Mouse (Mus musculus) myocyte (in vitro differentiated cells): ENCODE results near the gene Dhx35. TPM values are rescaled to one million over a fixed set of nuclear protein-coding genes. Genes with fewer than 3 reads are reported as not detected.

Source experiments
- H3K27me3 ChIP-seq: one replicate; pipeline ENCODE4 v1.6.1; 2011; ENCODE audit not compliant: control insufficient read depth, insufficient read depth, insufficient read length
- H3K36me3 ChIP-seq: one replicate; pipeline ENCODE4 v1.6.1; 2011; ENCODE audit not compliant: control insufficient read depth, insufficient read depth
- H3K4me2 ChIP-seq: one replicate; pipeline ENCODE4 v1.6.1; 2011; ENCODE audit warnings: low read depth, control low read depth
- H3K4me3 ChIP-seq: one replicate; pipeline ENCODE4 v1.5.1; 2011; ENCODE audit warnings: mild to moderate bottlenecking, control low read depth, moderate library complexity
- H3K79me2 ChIP-seq: one replicate; pipeline ENCODE4 v1.6.1; 2011; ENCODE audit not compliant: control insufficient read depth, insufficient read depth
- H3ac ChIP-seq: one replicate; pipeline ENCODE4 v1.6.1; 2011; ENCODE audit not compliant: control insufficient read depth, insufficient read length
- CEBPB ChIP-seq: IDR thresholded peaks from 2 replicates; pipeline ENCODE4 v1.6.1; 2011; ENCODE audit warnings: mild to moderate bottlenecking, moderate library complexity; ENCODE audit not compliant: poor library complexity, insufficient read depth, severe bottlenecking
- E2F4 ChIP-seq: IDR thresholded peaks from one replicate; pipeline ENCODE4 v1.6.1; 2011; ENCODE audit warnings: mild to moderate bottlenecking, control low read depth, moderate library complexity; ENCODE audit not compliant: insufficient read depth
- MAX ChIP-seq: IDR thresholded peaks from one replicate; pipeline ENCODE4 v1.6.1; 2011; ENCODE audit warnings: low read depth, mild to moderate bottlenecking, control low read depth
- MYOD1 ChIP-seq, 3 experiments: IDR thresholded peaks; one replicate each; pipeline ENCODE4 v1.6.1; 2011; ENCODE audit warnings: control low read depth in 2 of 3, low read depth in 2 of 3, mild to moderate bottlenecking in 2 of 3, moderate library complexity in 1 of 3; ENCODE audit not compliant: insufficient read length in 2 of 3, control insufficient read depth in 1 of 3
- MYOG ChIP-seq, 3 experiments: IDR thresholded peaks; one replicate each; pipeline ENCODE4 v1.6.1; 2011; ENCODE audit warnings: control low read depth in 2 of 3, low read depth in 2 of 3, mild to moderate bottlenecking in 2 of 3; ENCODE audit not compliant: insufficient read length in 2 of 3, control insufficient read depth in 1 of 3, insufficient read depth in 1 of 3
- POLR2A ChIP-seq: IDR thresholded peaks from one replicate; pipeline ENCODE4 v1.6.1; 2011; ENCODE audit warnings: low read depth, mild to moderate bottlenecking, control low read depth, moderate library complexity; ENCODE audit not compliant: insufficient read length
- POLR2AphosphoS2 ChIP-seq: IDR thresholded peaks from one replicate; pipeline ENCODE4 v1.6.1; 2011; ENCODE audit warnings: low read depth, control low read depth; ENCODE audit not compliant: insufficient read length
- REST ChIP-seq: IDR thresholded peaks from one replicate; pipeline ENCODE4 v1.6.1; 2011; ENCODE audit warnings: mild to moderate bottlenecking, control low read depth, moderate library complexity; ENCODE audit not compliant: insufficient read depth, insufficient read length
- SRF ChIP-seq: IDR thresholded peaks from one replicate; pipeline ENCODE4 v1.6.1; 2011; ENCODE audit warnings: low read depth; ENCODE audit not compliant: control insufficient read depth, insufficient read length
- TCF12 ChIP-seq: IDR thresholded peaks from one replicate; pipeline ENCODE4 v1.6.1; 2011; ENCODE audit warnings: mild to moderate bottlenecking, control low read depth; ENCODE audit not compliant: poor library complexity, insufficient read depth, severe bottlenecking
- TCF3 ChIP-seq: IDR thresholded peaks from one replicate; pipeline ENCODE4 v1.6.1; 2011; ENCODE audit warnings: low read depth, control low read depth; ENCODE audit not compliant: insufficient read length
- USF1 ChIP-seq: IDR thresholded peaks from one replicate; pipeline ENCODE4 v1.6.1; 2011; ENCODE audit warnings: low read depth, mild to moderate bottlenecking, control low read depth, moderate library complexity
- polyA plus RNA-seq: library from polyadenylated mRNA; unstranded; fragments of >200 nt; fragmentation: generic; extraction: Trizol; gene quantifications from one replicate; pipeline ENCODE4 v1.2.1, GENCODE M21; 2012; ENCODE audit warnings: missing spikeins

Gene Dhx35
- polyA plus RNA-seq, 1 experiment: 10.4 TPM

GRCm38 (mm10) chr2:158817708-158818107 is 23.1 kb downstream of the Dhx35 start:
- Histone ChIP-seq H3K79me2 (no peaks in the 10 kb centered on the region), H3K4me2 (no peak overlapping the region), H3ac (no peak overlapping the region), H3K4me3 (no peak overlapping the region), H3K27me3 (no peaks in the 10 kb centered on the region), H3K36me3 (peaks cover 19% of the 10 kb centered on the region)
- TF ChIP-seq MYOG (IDR thresholded peaks at IDR 0.05; ENCODE audit: control insufficient read depth in 1 of 3, insufficient read depth in 1 of 3, insufficient read length in 2 of 3, low read depth in 2 of 3) (peak in 1 of 3 experiments; percentile 55), TCF3 (no peak), MYOD1 (IDR thresholded peaks at IDR 0.05; ENCODE audit: control insufficient read depth in 1 of 3, insufficient read length in 2 of 3, low read depth in 2 of 3) (peak in 1 of 3 experiments; percentile 31)

GRCm38 (mm10) chr2:158828124-158828523 is 33.5 kb downstream of the Dhx35 start:
- no peak overlapping the region for H3K4me2 ChIP-seq
- H3ac ChIP-seq: no peak overlapping the region
- H3K4me3 ChIP-seq: no peak overlapping the region
- H3K27me3 ChIP-seq: no peaks in the 10 kb centered on the region
- H3K36me3 ChIP-seq: peaks cover 26% of the 10 kb centered on the region
- TF ChIP-seq SRF: no peak
- no peaks in the 10 kb centered on the region for H3K79me2 ChIP-seq

GRCm38 (mm10) chr2:158829746-158830145 is 35.1 kb downstream of the Dhx35 start:
- H3K4me2 ChIP-seq: no peak overlapping the region

GRCm38 (mm10) chr2:158833221-158833620 is 38.6 kb downstream of the Dhx35 start:
- Histone ChIP-seq H3K4me3 (no peak overlapping the region), H3K36me3 (peaks cover 35% of the 10 kb centered on the region), H3ac (no peak overlapping the region), H3K27me3 (no peaks in the 10 kb centered on the region), H3K79me2 (no peaks in the 10 kb centered on the region), H3K4me2 (no peak overlapping the region)
- TF ChIP-seq SRF (no peak), MYOD1 (IDR thresholded peaks at IDR 0.05; ENCODE audit: control insufficient read depth in 1 of 3, insufficient read length in 2 of 3, low read depth in 2 of 3) (no peak), POLR2AphosphoS2 (no peak), MAX (no peak), CEBPB (no peak), TCF3 (no peak), POLR2A (no peak), TCF12 (no peak)

More at GRCm38 (mm10) chr2:158829746-158830145, 35.1 kb downstream of the Dhx35 start:
- Histone ChIP-seq H3K36me3 (peaks cover 32% of the 10 kb centered on the region), H3ac (no peak overlapping the region), H3K79me2 (no peaks in the 10 kb centered on the region), H3K4me3 (no peak overlapping the region), H3K27me3 (no peaks in the 10 kb centered on the region)
- no peak for TF ChIP-seq MYOD1 (IDR thresholded peaks at IDR 0.05; ENCODE audit: control insufficient read depth in 1 of 3, insufficient read length in 2 of 3, low read depth in 2 of 3)
- TF ChIP-seq POLR2AphosphoS2: no peak
- no peak for TF ChIP-seq REST
- TF ChIP-seq E2F4: no peak
- TF ChIP-seq MAX: no peak
- no peak for TF ChIP-seq USF1
- TF ChIP-seq MYOG (IDR thresholded peaks at IDR 0.05; ENCODE audit: control insufficient read depth in 1 of 3, insufficient read depth in 1 of 3, insufficient read length in 2 of 3, low read depth in 2 of 3): no peak
- no peak for TF ChIP-seq SRF

- Histone ChIP-seq H3ac (no peak overlapping the region), H3K79me2 (no peaks in the 10 kb centered on the region), H3K27me3 (no peaks in the 10 kb centered on the region), H3K36me3 (peaks cover 38% of the 10 kb centered on the region), H3K4me2 (no peak overlapping the region), H3K4me3 (no peak overlapping the region)
- no peak for TF ChIP-seq MAX
- no peak for TF ChIP-seq SRF
These were observed 39.0 kb downstream of the Dhx35 start for GRCm38 (mm10) chr2:158833645-158834044.

GRCm38 (mm10) chr2:158843287-158843686 is 48.7 kb downstream of the Dhx35 start:
- no peaks in the 10 kb centered on the region for H3K79me2 ChIP-seq
- no peak overlapping the region for H3K4me2 ChIP-seq
- H3K36me3 ChIP-seq: peaks cover 6% of the 10 kb centered on the region
- H3ac ChIP-seq: no peak overlapping the region
- TF ChIP-seq MAX (no peak), POLR2A (no peak), MYOG (IDR thresholded peaks at IDR 0.05; ENCODE audit: control insufficient read depth in 1 of 3, insufficient read depth in 1 of 3, insufficient read length in 2 of 3, low read depth in 2 of 3) (no peak), REST (no peak), TCF3 (no peak), POLR2AphosphoS2 (no peak), USF1 (no peak), E2F4 (no peak), TCF12 (no peak), SRF (no peak), CEBPB (no peak), MYOD1 (IDR thresholded peaks at IDR 0.05; ENCODE audit: control insufficient read depth in 1 of 3, insufficient read length in 2 of 3, low read depth in 2 of 3) (no peak)
- H3K27me3 ChIP-seq: no peaks in the 10 kb centered on the region
- H3K4me3 ChIP-seq: no peak overlapping the region
